Mouse (Mus musculus) forebrain, postnatal 0 days (tissue): ENCODE results near the gene Ptges. TPM values are rescaled to one million over a fixed set of nuclear protein-coding genes. Genes with fewer than 3 reads are reported as not detected.
"Not testable (repeated sequence)": the region's sequence is repeated elsewhere in the genome, so short reads cannot be mapped to it uniquely, and the experiment has no call there.

Experiments
- ATAC-seq: fragments of 200-750 bp; cut with Nextera tagmentation; 2 replicates; pipeline ENCODE4 v1.8.0; 2017; ENCODE audit warnings: mild to moderate bottlenecking, moderate library complexity
- DNase-seq: peaks from one replicate; pipeline ENCODE4 v3.0.0-alpha.2; 2015
- H3K27ac ChIP-seq: fragments of 300-500 bp; sonication (generic); 2 replicates; pipeline ENCODE4 v1.5.1; 2014; ENCODE audit warnings: low read depth, mild to moderate bottlenecking, antibody characterized with exemption, low read length, moderate library complexity, mixed read lengths
- H3K27me3 ChIP-seq: fragments of 300-500 bp; sonication (generic); 2 replicates; pipeline ENCODE4 v1.6.1; 2014; ENCODE audit warnings: mild to moderate bottlenecking, low read length, mixed read lengths; ENCODE audit not compliant: insufficient read depth
- H3K36me3 ChIP-seq: fragments of 300-500 bp; sonication (generic); 2 replicates; pipeline ENCODE4 v1.6.1; 2014; ENCODE audit warnings: mild to moderate bottlenecking, moderate library complexity; ENCODE audit not compliant: insufficient read depth
- H3K4me1 ChIP-seq: fragments of 300-500 bp; sonication (generic); 2 replicates; pipeline ENCODE4 v1.6.1; 2014; ENCODE audit warnings: antibody characterized with exemption; ENCODE audit not compliant: insufficient read depth
- H3K4me2 ChIP-seq: fragments of 300-500 bp; sonication (generic); 2 replicates; pipeline ENCODE4 v1.6.1; 2014; ENCODE audit warnings: low read depth, mild to moderate bottlenecking, moderate library complexity
- H3K4me3 ChIP-seq: fragments of 300-500 bp; sonication (generic); 2 replicates; pipeline ENCODE4 v1.5.1; 2014; ENCODE audit warnings: low read depth, low read length, mixed read lengths
- H3K9ac ChIP-seq: fragments of 300-500 bp; sonication (generic); 2 replicates; pipeline ENCODE4 v1.6.1; 2014; ENCODE audit warnings: mild to moderate bottlenecking
- H3K9me3 ChIP-seq: fragments of 300-500 bp; sonication (generic); 2 replicates; pipeline ENCODE4 v1.6.1; 2016; ENCODE audit warnings: low read length
- CTCF ChIP-seq: sonication (generic); IDR thresholded peaks from 2 replicates; pipeline ENCODE4 v1.5.1; 2016; ENCODE audit warnings: antibody characterized with exemption, control low read depth, low read depth
- WGBS: fragments of 180-500 bp; shearing (Covaris S2); extraction: QIAGEN DNeasy Blood & Tissue Kit; methylation state at CpG from one replicate; pipeline ENCODE4 v1.1.7; 2014; 5-methylcytosine and 5-hydroxymethylcytosine counted together
- polyA plus RNA-seq: library from polyadenylated mRNA; unstranded; fragments of >200 nt; fragmentation: Nextera tagmentation; extraction: Ambion mirVana; gene quantifications from 2 replicates; pipeline ENCODE4 v1.2.1, GENCODE M21; 2015
- total RNA-seq: library from RNA; depleted of rRNA; stranded (reverse); fragments of >200 nt; gene quantifications from 2 replicates; pipeline ENCODE4 v1.2.3, GENCODE M21; 2014

The Ptges gene
- total and polyA plus RNA-seq, 2 experiments from 2014 or later, result 4.8 to 6.3 TPM

GRCm38 (mm10) chr2:30918780-30919329, 10.8 kb downstream of the Ptges start:
- Histone ChIP-seq H3K9me3 (no peaks in the 10 kb centered on the region), H3K4me3 (no peak overlapping the region), H3K27ac (no peak overlapping the region), H3K4me1 (0 out of 2 replicates have a peak, but pooled peaks cover 3% of the 10 kb centered on the region), H3K9ac (no peak overlapping the region), H3K36me3 (no peaks in the 10 kb centered on the region), H3K4me2 (no peak overlapping the region), H3K27me3 (no peaks in the 10 kb centered on the region)
- DNase-seq (no peak), ATAC-seq (no peak)
- WGBS, result 64% methylated on average over 8 of the region's 8 CpGs
- no peak for TF ChIP-seq CTCF

DNA sequence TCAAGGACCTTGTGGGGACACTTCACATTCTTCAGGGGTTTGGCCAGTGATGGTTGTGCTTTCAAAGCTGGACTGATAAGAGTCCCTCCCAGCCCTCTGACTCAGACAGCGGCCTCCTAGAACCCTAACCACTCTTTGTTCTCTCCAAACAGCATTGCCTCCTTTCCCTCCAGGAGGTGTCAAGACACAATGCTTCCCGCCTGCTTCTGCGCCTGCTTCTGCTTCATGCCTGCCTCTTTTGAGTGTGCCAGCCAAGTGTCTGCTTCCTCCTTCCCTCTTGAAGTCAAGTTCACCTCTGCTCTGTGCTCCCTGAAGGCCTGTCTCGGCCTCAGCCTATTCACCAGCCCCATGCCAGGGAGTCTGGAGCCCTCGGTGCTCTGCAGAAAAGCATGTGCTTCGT, 11.5 kb downstream of the Ptges start:
- Histone ChIP-seq H3K4me1 (0 out of 2 replicates have a peak, but pooled peaks cover 3% of the 10 kb centered on the region), H3K27me3 (no peaks in the 10 kb centered on the region), H3K4me3 (no peak overlapping the region), H3K27ac (no peak overlapping the region), H3K4me2 (no peak overlapping the region), H3K36me3 (no peaks in the 10 kb centered on the region), H3K9ac (no peak overlapping the region), H3K9me3 (no peaks in the 10 kb centered on the region)
- DNase-seq (no peak), ATAC-seq (no peak)
- no peak for TF ChIP-seq CTCF
- 61% methylated on average over 6 of the region's 6 CpGs for WGBS

GRCm38 (mm10) chr2:30917649-30918048, 12.0 kb downstream of the Ptges start:
- TF ChIP-seq CTCF, result no peak
- WGBS, result 83% methylated on average over 7 of the region's 7 CpGs
- Histone ChIP-seq H3K4me2 (no peak overlapping the region), H3K27ac (no peak overlapping the region), H3K4me3 (no peak overlapping the region), H3K4me1 (0 out of 2 replicates have a peak, but pooled peaks cover 3% of the 10 kb centered on the region), H3K9me3 (no peaks in the 10 kb centered on the region), H3K9ac (no peak overlapping the region), H3K36me3 (no peaks in the 10 kb centered on the region), H3K27me3 (no peaks in the 10 kb centered on the region)
- ATAC-seq (no peak), DNase-seq (no peak)

GRCm38 (mm10) chr2:30915933-30916332, 13.7 kb downstream of the Ptges start:
- H3K27me3 ChIP-seq, H3K4me1 ChIP-seq, H3K4me2 ChIP-seq, H3K36me3 ChIP-seq, ATAC-seq, DNase-seq, H3K9me3 ChIP-seq, H3K9ac ChIP-seq, H3K4me3 ChIP-seq, H3K27ac ChIP-seq: not testable (repeated sequence)
- WGBS, result 74% methylated on average over 6 of the region's 6 CpGs

DNA sequence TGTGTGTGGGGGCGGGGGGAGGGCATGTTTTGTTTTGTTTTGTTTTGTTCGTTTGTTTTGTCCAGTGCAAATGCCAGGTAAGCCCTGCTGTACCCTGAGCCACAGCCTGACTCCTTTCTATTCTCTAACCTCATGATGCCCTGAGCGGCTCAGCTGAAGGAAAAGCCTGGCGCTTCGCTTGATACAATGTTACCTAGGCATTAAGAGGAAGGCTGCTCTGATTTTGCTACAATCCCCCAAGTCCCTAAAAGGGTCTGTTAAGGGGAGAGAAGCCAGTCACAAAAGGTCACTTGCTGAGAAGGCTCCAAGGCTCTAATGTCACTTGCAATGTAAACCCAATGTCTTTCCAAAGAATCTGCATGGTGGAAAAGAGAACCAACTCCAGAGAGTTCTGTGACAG, 14.3 kb downstream of the Ptges start:
- Histone ChIP-seq H3K27me3 (no peaks in the 10 kb centered on the region), H3K36me3 (no peaks in the 10 kb centered on the region), H3K4me3 (no peak overlapping the region), H3K4me2 (no peak overlapping the region), H3K9ac (no peak overlapping the region), H3K4me1 (0 out of 2 replicates have a peak, but pooled peaks cover 3% of the 10 kb centered on the region), H3K27ac (no peak overlapping the region), H3K9me3 (no peaks in the 10 kb centered on the region)
- no peak for ATAC-seq
- no peak for DNase-seq
- WGBS, result 64% methylated on average over 5 of the region's 5 CpGs
- TF ChIP-seq CTCF, result no peak

- no peak overlapping the region for H3K27ac ChIP-seq
- ATAC-seq, result peak; percentile 45
Measured at GRCm38 (mm10) chr2:30914836-30915235, 14.8 kb downstream of the Ptges start.

DNA sequence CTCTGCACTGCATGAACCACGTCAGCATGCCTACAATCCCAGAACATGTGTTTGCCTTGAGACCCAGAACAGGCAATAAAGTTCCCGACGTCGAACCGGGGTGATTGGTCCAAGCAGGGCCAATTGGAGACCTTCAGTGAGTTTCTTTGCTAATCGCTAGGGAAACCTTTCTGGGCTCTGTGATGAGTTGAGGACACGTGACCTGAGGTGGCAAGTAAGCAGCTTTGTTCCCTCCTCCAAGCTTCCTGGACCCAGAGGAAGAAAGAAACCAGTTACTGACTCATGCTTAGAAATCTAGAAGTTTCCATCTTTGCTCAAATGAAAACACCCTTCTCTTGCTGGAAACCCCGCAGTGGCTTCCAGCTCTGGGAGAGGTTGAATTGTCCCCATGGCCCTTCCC, 16.6 kb downstream of the Ptges start:
- no peaks in the 10 kb centered on the region for H3K27me3 ChIP-seq
- no peak overlapping the region for H3K9ac ChIP-seq
- DNase-seq (no peak), ATAC-seq (no peak)
- 0 out of 2 replicates have a peak, but pooled peaks cover 3% of the 10 kb centered on the region for H3K4me1 ChIP-seq
- 90% methylated on average over 8 of the region's 8 CpGs for WGBS
- no peaks in the 10 kb centered on the region for H3K9me3 ChIP-seq
- H3K27ac ChIP-seq, result no peak overlapping the region
- no peak overlapping the region for H3K4me2 ChIP-seq
- no peak for TF ChIP-seq CTCF
- H3K4me3 ChIP-seq, result no peak overlapping the region
- H3K36me3 ChIP-seq, result no peaks in the 10 kb centered on the region

More at GRCm38 (mm10) chr2:30914836-30915235, 14.8 kb downstream of the Ptges start:
- DNase-seq, result no peak
- Histone ChIP-seq H3K9me3 (no peaks in the 10 kb centered on the region), H3K4me1 (0 out of 2 replicates have a peak, but pooled peaks cover 3% of the 10 kb centered on the region), H3K4me2 (no peak overlapping the region), H3K9ac (no peak overlapping the region), H3K4me3 (no peak overlapping the region), H3K27me3 (no peaks in the 10 kb centered on the region), H3K36me3 (no peaks in the 10 kb centered on the region)
- TF ChIP-seq CTCF, result no peak
- 20% methylated on average over 3 of the region's 3 CpGs for WGBS
